Mouse (Mus musculus) liver, adult 2 months (tissue): ENCODE data around the gene Olfr541.

Source experiments
- CTCF ChIP-seq: fragments of 200-500 bp; IDR thresholded peaks from 2 replicates; pipeline ENCODE4 v1.5.1; 2011; ENCODE audit warnings: low read depth, low read length, control low read depth
- POLR2A ChIP-seq: fragments of 200-500 bp; IDR thresholded peaks from 2 replicates; pipeline ENCODE4 v1.6.1; 2011; ENCODE audit warnings: low read length, control low read depth; ENCODE audit not compliant: insufficient read depth; ENCODE audit errors: extremely low read depth

- TF ChIP-seq POLR2A (no peak), CTCF (no peak)
These were observed 50.3 kb downstream of the Olfr541 start for GRCm38 (mm10) chr7:140747402-140747801.
